Mouse (Mus musculus): Measurements from ENCODE around the gene Gmfb. TPM values are rescaled to one million over a fixed set of nuclear protein-coding genes. Genes with fewer than 3 reads are reported as not detected.

The Gmfb gene
- 82.9 and 97.7 TPM in 2 replicates for polyA plus RNA-seq (2016; fragmentation: Nextera tagmentation; extraction: Ambion mirVana)

GRCm38 (mm10) chr14:46821873-46822716 is at the start of gene Gmfb:
Gene Gmfb, minus strand, starts transcription at chr14:46822242.
- Histone ChIP-seq H3K9me3 (no peaks in the 10 kb centered on the region), H3K27me3 (ENCODE audit: insufficient read depth, poor library complexity, severe bottlenecking) (peaks cover 15% of the 10 kb centered on the region), H3K4me3 (peak within 1 kb of the TSS; percentile 86), H3K36me3 (peaks cover 8% of the 10 kb centered on the region), H3K4me1 (replicated peaks) (peaks cover 12% of the 10 kb centered on the region), H3K27ac (peak within 1 kb of the TSS; percentile 93)
- under 1% methylated on average over 65 of the region's 65 CpGs for WGBS
- peak; percentile 94 for DNase-seq (ENCODE audit: low spot score)

DNA sequence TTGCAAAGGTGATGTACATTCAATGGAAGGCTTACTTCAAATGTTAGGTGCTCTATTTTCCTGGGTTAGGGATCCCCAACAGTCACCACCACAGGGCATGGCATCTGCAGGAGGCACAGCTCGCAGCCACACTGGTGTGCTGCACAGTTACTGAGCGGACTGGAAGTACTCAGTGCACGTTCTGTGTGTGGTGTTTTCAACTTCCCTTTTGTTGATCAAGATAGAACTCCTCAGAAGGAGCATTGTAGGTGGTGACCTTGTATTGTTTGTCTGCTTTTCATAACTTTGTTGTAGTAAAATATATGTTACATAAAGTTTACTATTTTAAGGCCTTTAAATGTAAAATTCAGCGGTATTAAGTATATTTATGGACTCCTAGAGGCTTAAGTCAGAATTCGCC is 40.9 kb upstream of the Gmfb start:
- no peak for DNase-seq (ENCODE audit: low spot score)
- no peaks in the 10 kb centered on the region for H3K4me1 ChIP-seq (replicated peaks)
- H3K27ac ChIP-seq = no peak overlapping the region
- H3K9me3 ChIP-seq = no peaks in the 10 kb centered on the region
- H3K36me3 ChIP-seq = peaks cover 5% of the 10 kb centered on the region; the same call in 1 of the 2 replicates
- no peak overlapping the region for H3K4me3 ChIP-seq
- 90% methylated on average over 5 of the region's 5 CpGs for WGBS
- H3K27me3 ChIP-seq (ENCODE audit: insufficient read depth, poor library complexity, severe bottlenecking) = no peaks in the 10 kb centered on the region

- no peak for DNase-seq (ENCODE audit: low spot score)
- Histone ChIP-seq H3K4me3 (no peak overlapping the region), H3K9me3 (no peaks in the 10 kb centered on the region), H3K27me3 (ENCODE audit: insufficient read depth, poor library complexity, severe bottlenecking) (no peaks in the 10 kb centered on the region), H3K4me1 (replicated peaks) (no peaks in the 10 kb centered on the region), H3K27ac (no peak overlapping the region), H3K36me3 (peaks cover 26% of the 10 kb centered on the region)
- 89% methylated on average over 11 of the region's 11 CpGs for WGBS
These were observed 31.6 kb upstream of the Gmfb start for GRCm38 (mm10) chr14:46853677-46854076.

DNA sequence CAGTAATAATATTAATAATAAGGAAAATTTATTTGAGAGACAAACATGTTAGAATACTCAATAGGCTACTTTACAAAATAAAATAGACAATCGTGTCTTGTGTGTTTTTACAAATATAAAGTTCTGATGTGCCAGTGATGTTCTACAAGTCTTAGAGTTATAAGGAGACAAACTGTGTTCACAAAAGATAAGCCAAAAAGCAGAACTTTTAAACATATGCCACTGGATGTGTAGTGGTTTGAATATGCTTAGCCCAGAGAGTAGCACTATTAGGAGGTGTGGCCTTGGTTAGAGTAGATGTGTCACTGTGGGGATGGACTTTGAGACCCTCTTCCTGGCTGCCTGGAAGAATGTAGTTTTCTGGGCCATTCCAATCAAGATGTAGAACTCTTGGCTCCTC is 27.7 kb upstream of the Gmfb start:
- Histone ChIP-seq H3K27ac (no peak overlapping the region), H3K4me1 (replicated peaks) (no peaks in the 10 kb centered on the region), H3K9me3 (no peaks in the 10 kb centered on the region), H3K36me3 (peaks cover 52% of the 10 kb centered on the region), H3K27me3 (ENCODE audit: insufficient read depth, poor library complexity, severe bottlenecking) (no peaks in the 10 kb centered on the region), H3K4me3 (no peak overlapping the region)
- WGBS = 96% methylated on average over 1 of the region's 1 CpGs
- no peak for DNase-seq (ENCODE audit: low spot score)

DNA sequence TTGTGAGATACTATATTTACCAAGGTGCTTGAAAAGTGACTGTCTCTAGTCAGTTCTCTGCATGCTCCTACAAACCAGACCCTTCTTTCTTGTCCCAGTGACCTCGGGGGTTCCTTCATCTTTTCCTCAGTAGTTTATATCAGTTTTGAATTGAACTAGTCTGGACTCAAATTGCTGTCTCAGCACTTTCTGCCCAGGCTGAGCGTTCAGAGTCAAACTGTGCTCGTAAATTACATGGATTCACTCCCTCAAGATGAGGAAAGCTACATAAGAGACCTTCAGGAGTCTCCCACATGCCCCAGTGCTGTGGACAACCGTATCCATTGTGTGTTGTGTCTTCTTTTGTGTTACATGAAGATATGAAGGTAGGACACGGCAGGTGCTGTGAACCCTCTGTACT is 26.7 kb upstream of the Gmfb start:
- no peak overlapping the region for H3K27ac ChIP-seq
- DNase-seq (ENCODE audit: low spot score) = no peak
- no peak overlapping the region for H3K4me3 ChIP-seq
- WGBS = 89% methylated on average over 5 of the region's 5 CpGs
- H3K36me3 ChIP-seq = peaks cover 52% of the 10 kb centered on the region
- H3K27me3 ChIP-seq (ENCODE audit: insufficient read depth, poor library complexity, severe bottlenecking) = no peaks in the 10 kb centered on the region
- H3K4me1 ChIP-seq (replicated peaks) = no peaks in the 10 kb centered on the region
- H3K9me3 ChIP-seq = no peaks in the 10 kb centered on the region

DNA sequence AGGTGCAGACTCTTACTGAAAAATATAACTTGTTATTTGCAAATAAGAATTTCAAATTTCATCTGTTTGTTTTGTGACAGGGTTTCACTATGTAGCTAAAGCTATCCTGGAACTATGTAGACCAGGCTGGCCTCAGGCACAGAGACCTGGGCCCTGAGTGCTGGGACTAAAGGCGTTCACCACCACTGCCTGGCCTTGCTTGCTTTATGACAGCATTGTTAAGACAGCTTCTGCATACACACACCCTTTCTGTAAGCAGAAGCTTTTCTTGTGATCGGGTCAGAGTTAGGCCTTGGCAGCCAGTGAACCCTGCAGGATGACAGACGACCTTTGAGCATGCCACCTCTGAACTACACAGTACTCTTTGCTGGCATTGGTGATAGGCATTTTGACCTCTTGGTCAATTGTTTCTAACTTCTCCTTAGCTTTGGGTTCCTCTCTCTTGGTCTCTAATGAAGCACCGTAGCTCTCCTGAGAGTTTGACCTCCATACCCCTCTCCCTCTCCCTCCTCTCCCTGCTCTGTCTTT is 26.1 kb upstream of the Gmfb start:
- no peaks in the 10 kb centered on the region for H3K27me3 ChIP-seq (ENCODE audit: insufficient read depth, poor library complexity, severe bottlenecking)
- no peak for DNase-seq (ENCODE audit: low spot score)
- WGBS = 80% methylated on average over 4 of the region's 4 CpGs

DNA sequence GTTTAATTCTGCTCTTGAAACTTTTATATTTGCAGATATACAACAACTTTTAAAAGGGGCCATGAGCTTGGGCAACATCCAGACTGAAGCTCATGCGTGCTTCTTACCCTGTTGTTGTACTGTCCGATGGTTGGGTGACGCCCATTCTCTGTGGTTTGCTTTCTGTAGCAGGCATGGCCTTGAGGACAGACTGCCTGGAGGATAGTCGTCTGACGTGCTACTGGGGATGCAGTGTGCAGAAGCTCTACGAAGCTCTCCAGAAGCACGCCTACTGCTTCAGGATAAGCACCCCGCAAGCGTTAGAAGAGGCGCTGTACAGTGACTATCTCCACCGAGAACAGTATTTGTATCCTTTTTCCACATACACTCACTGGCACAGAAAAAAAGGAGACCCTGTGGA is 23.7 kb upstream of the Gmfb start:
- 94% methylated on average over 11 of the region's 11 CpGs for WGBS
- Histone ChIP-seq H3K4me1 (replicated peaks) (no peaks in the 10 kb centered on the region), H3K4me3 (no peak overlapping the region), H3K27me3 (ENCODE audit: insufficient read depth, poor library complexity, severe bottlenecking) (no peaks in the 10 kb centered on the region), H3K27ac (no peak overlapping the region), H3K9me3 (no peaks in the 10 kb centered on the region), H3K36me3 (peaks cover 77% of the 10 kb centered on the region)
- no peak for DNase-seq (ENCODE audit: low spot score)

More for the DNA sequence above, 26.1 kb upstream of the Gmfb start:
- Histone ChIP-seq H3K4me1 (replicated peaks) (no peaks in the 10 kb centered on the region), H3K27ac (no peak overlapping the region), H3K4me3 (no peak overlapping the region), H3K9me3 (no peaks in the 10 kb centered on the region), H3K36me3 (peaks cover 55% of the 10 kb centered on the region)

- peaks cover 41% of the 10 kb centered on the region for H3K36me3 ChIP-seq
- DNase-seq (ENCODE audit: low spot score) = no peak
- WGBS = 79% methylated on average over 4 of the region's 4 CpGs
These were observed 17.3 kb upstream of the Gmfb start for GRCm38 (mm10) chr14:46839326-46839725.

DNA sequence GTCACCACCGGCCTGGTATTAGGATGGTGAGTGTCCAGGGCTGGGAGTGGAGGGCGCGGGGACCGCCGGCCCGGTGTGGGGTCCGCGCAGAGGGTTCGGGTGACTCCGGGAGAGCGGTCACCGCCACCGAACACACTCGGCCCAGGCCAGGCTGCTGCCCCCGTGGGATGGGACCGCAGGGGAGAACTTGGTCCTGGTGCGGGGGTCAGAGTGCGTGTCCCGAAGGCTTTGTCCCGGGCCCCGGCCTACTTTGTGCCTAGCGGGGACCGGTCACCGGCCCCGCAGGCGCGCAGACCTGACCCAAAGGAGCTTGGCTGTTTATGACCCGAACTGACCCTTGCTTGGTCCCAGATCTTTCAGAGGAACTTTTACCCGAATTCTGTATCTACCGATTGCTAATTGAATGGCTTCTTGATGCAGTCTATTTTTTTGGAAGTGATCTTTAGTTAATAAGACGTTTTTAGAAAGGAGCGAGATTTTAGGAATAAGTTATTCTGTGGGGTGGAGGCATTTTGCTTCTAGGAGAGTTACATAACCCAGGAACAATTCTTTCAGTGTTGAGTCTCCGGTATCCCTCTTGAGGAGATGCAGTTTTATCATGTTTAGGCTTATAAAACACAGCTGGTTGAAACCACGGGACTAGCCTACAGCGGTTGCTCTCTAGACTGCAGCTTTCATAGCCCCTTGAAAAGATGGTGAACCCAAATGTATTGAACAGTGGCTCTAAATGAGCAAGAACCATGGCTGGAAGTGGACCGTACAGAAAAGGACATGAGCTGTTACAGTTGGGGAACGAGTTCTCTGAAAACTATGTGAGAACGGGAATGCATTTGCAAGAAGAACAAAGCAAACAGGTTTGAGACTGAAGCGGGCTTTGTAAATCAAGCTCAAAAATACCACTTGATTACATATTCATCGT is 10.6 kb upstream of the Gmfb start:
- 10% methylated on average over 40 of the region's 40 CpGs for WGBS
- no peak for DNase-seq (ENCODE audit: low spot score)
- Histone ChIP-seq H3K27me3 (ENCODE audit: insufficient read depth, poor library complexity, severe bottlenecking) (no peaks in the 10 kb centered on the region), H3K4me1 (replicated peaks) (peaks cover 26% of the 10 kb centered on the region), H3K4me3 (peak overlapping the region; percentile 93), H3K9me3 (no peaks in the 10 kb centered on the region), H3K36me3 (no peaks in the 10 kb centered on the region), H3K27ac (peak overlapping the region; percentile 92)

More at GRCm38 (mm10) chr14:46839326-46839725, 17.3 kb upstream of the Gmfb start:
- H3K9me3 ChIP-seq = no peaks in the 10 kb centered on the region
- H3K27ac ChIP-seq = no peak overlapping the region
- no peak overlapping the region for H3K4me3 ChIP-seq
- H3K4me1 ChIP-seq (replicated peaks) = 0 out of 2 replicates have a peak, but pooled peaks cover 1% of the 10 kb centered on the region
- H3K27me3 ChIP-seq (ENCODE audit: insufficient read depth, poor library complexity, severe bottlenecking) = no peaks in the 10 kb centered on the region

- Histone ChIP-seq H3K27me3 (ENCODE audit: insufficient read depth, poor library complexity, severe bottlenecking) (no peaks in the 10 kb centered on the region), H3K36me3 (no peaks in the 10 kb centered on the region), H3K9me3 (no peaks in the 10 kb centered on the region), H3K4me3 (peak within 1 kb of the TSS; percentile 93), H3K27ac (peak within 1 kb of the TSS; percentile 92), H3K4me1 (replicated peaks) (peaks cover 26% of the 10 kb centered on the region)
- under 1% methylated on average over 32 of the region's 32 CpGs for WGBS
- DNase-seq (ENCODE audit: low spot score) = peak; percentile 97
These were observed 9.8 kb upstream of the Gmfb start, which contains the start of gene Cgrrf1 for GRCm38 (mm10) chr14:46831837-46832333. Gene Cgrrf1, plus strand, starts transcription at chr14:46832125.

DNA sequence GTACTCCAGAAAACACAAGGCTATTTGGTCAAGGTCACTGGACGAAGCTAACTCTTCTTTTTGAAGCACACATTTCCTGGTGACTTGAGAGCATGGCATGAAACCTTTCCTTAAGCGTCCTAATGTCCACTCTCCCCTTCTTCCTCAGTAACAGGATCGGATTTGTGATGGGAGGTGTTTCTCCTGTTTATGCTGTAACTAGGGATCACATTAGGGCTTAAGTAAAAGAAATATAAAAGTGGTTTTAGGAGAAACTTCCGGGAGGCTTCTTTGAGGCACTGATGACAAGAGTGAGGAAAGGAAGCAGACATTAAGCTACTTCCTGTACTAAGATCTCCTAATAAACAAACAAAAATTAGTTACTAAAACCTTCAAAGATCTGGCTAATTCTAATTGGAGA is 9.3 kb upstream of the Gmfb start:
- 9% methylated on average over 4 of the region's 4 CpGs for WGBS
- Histone ChIP-seq H3K9me3 (no peaks in the 10 kb centered on the region), H3K4me3 (peak overlapping the region; percentile 93), H3K4me1 (replicated peaks) (peaks cover 26% of the 10 kb centered on the region), H3K27me3 (ENCODE audit: insufficient read depth, poor library complexity, severe bottlenecking) (no peaks in the 10 kb centered on the region), H3K27ac (peak overlapping the region; percentile 92), H3K36me3 (no peaks in the 10 kb centered on the region)
- DNase-seq (ENCODE audit: low spot score) = no peak

DNA sequence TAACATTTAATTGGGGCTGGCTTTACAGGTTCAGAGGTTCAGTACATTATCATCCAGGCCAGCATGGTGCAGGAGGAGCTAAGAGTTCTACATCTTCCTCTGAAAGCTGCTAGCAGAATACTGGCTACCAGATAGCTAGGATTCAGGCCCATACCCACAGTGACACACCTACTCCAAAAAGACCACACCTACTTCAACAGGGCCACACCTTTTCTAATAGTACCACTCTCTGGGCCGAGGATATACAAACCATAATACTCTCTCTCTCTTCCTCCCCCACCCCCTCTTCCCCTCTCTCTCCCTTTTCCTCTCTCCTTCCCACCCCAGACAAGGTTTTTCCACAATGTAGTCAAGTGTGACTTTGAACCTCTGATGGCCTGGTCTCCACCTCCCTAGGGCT is 5.4 kb upstream of the Gmfb start:
- H3K36me3 ChIP-seq = no peaks in the 10 kb centered on the region
- H3K4me3 ChIP-seq = no peak overlapping the region
- DNase-seq (ENCODE audit: low spot score) = no peak
- no peaks in the 10 kb centered on the region for H3K9me3 ChIP-seq
- H3K27me3 ChIP-seq (ENCODE audit: insufficient read depth, poor library complexity, severe bottlenecking) = peaks cover 15% of the 10 kb centered on the region
- peaks cover 11% of the 10 kb centered on the region for H3K4me1 ChIP-seq (replicated peaks)
- 81% methylated on average over 1 of the region's 1 CpGs for WGBS
- no peak overlapping the region for H3K27ac ChIP-seq

Data from hindbrain, embryonic 10.5 days (tissue).